Mouse (Mus musculus): ENCODE results near the gene Cacng3.

DNA sequence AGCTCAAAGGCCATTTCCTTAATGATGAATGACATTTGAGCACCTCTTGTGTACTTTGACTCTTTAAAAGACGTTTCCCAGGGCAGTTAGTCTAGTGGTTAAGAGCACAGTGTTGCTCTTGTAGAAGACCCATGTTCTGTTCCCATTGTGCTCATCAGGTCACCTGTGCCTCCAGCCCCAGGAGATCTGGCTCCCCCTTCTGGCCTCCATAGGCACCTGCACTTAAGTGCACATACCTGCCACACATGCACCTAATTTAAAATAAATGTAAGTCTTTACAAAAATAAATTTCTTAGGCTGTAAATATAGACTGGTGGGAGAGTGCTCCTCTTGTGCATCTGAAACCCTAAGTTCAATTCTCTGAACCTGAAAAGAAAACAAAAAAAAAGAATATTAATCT lies 46.5 kb upstream of the Cacng3 start:
- TF ChIP-seq CTCF (IDR thresholded peaks at IDR 0.05; ENCODE audit: extremely low read depth, insufficient read depth, insufficient read length, insufficient replicate concordance) (no peak), POLR2A (IDR thresholded peaks at IDR 0.05; ENCODE audit: low read depth, low read length) (no peak)

All from spleen, adult 2 months (tissue).